Mouse (Mus musculus): Measurements from ENCODE around the gene Ang5.

- TF ChIP-seq CTCF (IDR thresholded peaks at IDR 0.05; ENCODE audit: low read depth) = no peak
- no peak for TF ChIP-seq EP300 (optimal IDR thresholded peaks at IDR 0.05)
These were observed 26.6 kb downstream of the Ang5 start for GRCm38 (mm10) chr14:43983454-43983853.
